In genomic region chr12:85150321-85151001, GRCm38 (mm10) we compare ENCODE assay signal across 8 mouse cellular contexts. TPM values are rescaled to one million over a fixed set of nuclear protein-coding genes. Genes with fewer than 3 reads are reported as not detected.
A peak's percentile ranks its signal among the peaks of the same experiment; 100 is the strongest.
DNase-seq lines count a peak whose midpoint lies in the region; ATAC-seq and TF ChIP-seq lines count a peak whose summit lies in the region.

No protein-coding gene starts in this region.

- no peak for TF ChIP-seq CTCF in kidney, postnatal 0 days (IDR thresholded peaks at IDR 0.05; ENCODE audit: low read depth)

- 0 out of 2 replicates have a peak overlapping the region, but pooled peaks have one; percentile 9 for H3K4me3 ChIP-seq in kidney, postnatal 0 days (replicated peaks; ENCODE audit: low read depth, low read length)
- H3K4me3 ChIP-seq in embryonic facial prominence, embryonic 15.5 days (replicated peaks) = peak overlapping the region; percentile 21
- peak overlapping the region; percentile 38 for H3K4me3 ChIP-seq in limb, embryonic 10.5 days
- H3K4me3 ChIP-seq in neural tube, embryonic 14.5 days (ENCODE audit: low read depth, low read length) = peak overlapping the region; percentile 49

- peak overlapping the region; percentile 46 for H3K4me2 ChIP-seq in kidney, postnatal 0 days (ENCODE audit: low read length)
- H3K4me2 ChIP-seq in embryonic facial prominence, embryonic 15.5 days (replicated peaks) = peak overlapping the region; percentile 24
- H3K4me2 ChIP-seq in neural tube, embryonic 14.5 days (ENCODE audit: low read depth, low read length) = peak overlapping the region; percentile 59

- H3K36me3 ChIP-seq in kidney, postnatal 0 days (ENCODE audit: insufficient read depth, low read length) = no peaks in the 10 kb centered on the region
- H3K36me3 ChIP-seq in embryonic facial prominence, embryonic 15.5 days = no peaks in the 10 kb centered on the region
- H3K36me3 ChIP-seq in limb, embryonic 10.5 days = no peaks in the 10 kb centered on the region
- no peaks in the 10 kb centered on the region for H3K36me3 ChIP-seq in neural tube, embryonic 14.5 days (ENCODE audit: control insufficient read depth, insufficient read depth, low read length)

- ATAC-seq in kidney, postnatal 0 days (replicated peaks; ENCODE audit: low FRiP score, low read depth) = 0 out of 2 replicates have a peak, but pooled peaks have one; percentile 11
- ATAC-seq in embryonic facial prominence, embryonic 15.5 days (ENCODE audit: insufficient number of reproducible peaks, low FRiP score, low TSS enrichment, low read depth) = no peak
- ATAC-seq in neural tube, embryonic 14.5 days (ENCODE audit: low read depth) = no peak

- peaks cover 7% of the 10 kb centered on the region; the same call in 1 of the 2 replicates for H3K4me1 ChIP-seq in kidney, postnatal 0 days (replicated peaks; ENCODE audit: insufficient read depth, low read length)
- peaks cover 23% of the 10 kb centered on the region for H3K4me1 ChIP-seq in embryonic facial prominence, embryonic 15.5 days
- peaks cover 28% of the 10 kb centered on the region for H3K4me1 ChIP-seq in limb, embryonic 10.5 days
- H3K4me1 ChIP-seq in neural tube, embryonic 14.5 days (ENCODE audit: control insufficient read depth, insufficient read depth, low read length) = 0 out of 2 replicates have a peak, but pooled peaks cover 2% of the 10 kb centered on the region

- no peak overlapping the region for H3K27ac ChIP-seq in kidney, postnatal 0 days
- no peak overlapping the region for H3K27ac ChIP-seq in embryonic facial prominence, embryonic 15.5 days (replicated peaks)
- H3K27ac ChIP-seq in limb, embryonic 10.5 days = 0 out of 2 replicates have a peak overlapping the region, but pooled peaks have one; percentile 28
- H3K27ac ChIP-seq in neural tube, embryonic 14.5 days (ENCODE audit: low read depth, low read length) = peak overlapping the region; percentile 48

- no peaks in the 10 kb centered on the region for H3K9me3 ChIP-seq in kidney, postnatal 0 days (replicated peaks; ENCODE audit: low read length)
- no peaks in the 10 kb centered on the region for H3K9me3 ChIP-seq in embryonic facial prominence, embryonic 15.5 days (replicated peaks)
- H3K9me3 ChIP-seq in limb, embryonic 10.5 days (replicated peaks) = no peaks in the 10 kb centered on the region
- no peaks in the 10 kb centered on the region for H3K9me3 ChIP-seq in neural tube, embryonic 14.5 days (ENCODE audit: control insufficient read depth, low read length)

- peaks cover 6% of the 10 kb centered on the region for H3K27me3 ChIP-seq in kidney, postnatal 0 days (ENCODE audit: insufficient read depth, low read length)
- H3K27me3 ChIP-seq in embryonic facial prominence, embryonic 15.5 days = peaks cover 26% of the 10 kb centered on the region
- peaks cover 47% of the 10 kb centered on the region for H3K27me3 ChIP-seq in limb, embryonic 10.5 days (ENCODE audit: low read depth, poor library complexity, severe bottlenecking)
- H3K27me3 ChIP-seq in neural tube, embryonic 14.5 days (ENCODE audit: control insufficient read depth, insufficient read depth, low read length) = no peaks in the 10 kb centered on the region

- DNase-seq in kidney, postnatal 0 days (ENCODE audit: low spot score) = no peak
- DNase-seq in kidney, adult 8-10 months = no peak
- no peak for DNase-seq in limb, embryonic 10.5 days (ENCODE audit: low spot score)
- DNase-seq in B cell, adult 2 months = no peak
- DNase-seq in spleen, postnatal 4 days (ENCODE audit: low spot score in 2 of 2) = no peak
- no peak for DNase-seq in frontal cortex, postnatal 25 days (ENCODE audit: low spot score in 2 of 2)

- 14% methylated on average over 20 of the region's 20 CpGs for WGBS in kidney, postnatal 0 days
- WGBS in embryonic facial prominence, embryonic 15.5 days = 12% methylated on average over 20 of the region's 20 CpGs
- WGBS in limb, embryonic 10.5 days = 7% methylated on average over 20 of the region's 20 CpGs
- WGBS in neural tube, embryonic 14.5 days = 7% methylated on average over 20 of the region's 20 CpGs

- no peak overlapping the region for H3K9ac ChIP-seq in kidney, postnatal 0 days (ENCODE audit: low read depth, low read length)
- no peak overlapping the region for H3K9ac ChIP-seq in embryonic facial prominence, embryonic 15.5 days
- H3K9ac ChIP-seq in neural tube, embryonic 14.5 days (replicated peaks; ENCODE audit: low read depth, low read length) = peak overlapping the region; percentile 77

RNA-seq across cellular contexts. Expression of gene Rps6kl1, which starts 0.6 kb away (rescaled TPM):
- polyA plus RNA-seq in kidney, postnatal 0 days (2015; fragmentation: Nextera tagmentation; extraction: Ambion mirVana) = 0.87 and 1.1 TPM in 2 replicates
- polyA plus RNA-seq in embryonic facial prominence, embryonic 15.5 days (2015; fragmentation: Nextera tagmentation; extraction: Ambion mirVana) = 0.69 and 1.1 TPM in 2 replicates
- 0.39 and 0.45 TPM in 2 replicates for polyA plus RNA-seq in limb, embryonic 10.5 days (2016; fragmentation: Nextera tagmentation; extraction: Ambion mirVana)
- 22.1 and 28.3 TPM in 2 replicates for polyA plus RNA-seq in neural tube, embryonic 14.5 days (2014; fragmentation: Nextera tagmentation; extraction: Ambion mirVana)

RNA-seq across cellular contexts. Expression of gene Pgf, which starts 27.1 kb away (rescaled TPM):
- polyA plus RNA-seq in kidney, postnatal 0 days (2015; fragmentation: Nextera tagmentation; extraction: Ambion mirVana) = 5.6 and 6.1 TPM in 2 replicates
- polyA plus RNA-seq in embryonic facial prominence, embryonic 15.5 days (2015; fragmentation: Nextera tagmentation; extraction: Ambion mirVana) = 15.3 and 15.9 TPM in 2 replicates
- 6.9 and 9.6 TPM in 2 replicates for polyA plus RNA-seq in limb, embryonic 10.5 days (2016; fragmentation: Nextera tagmentation; extraction: Ambion mirVana)
- polyA plus RNA-seq in neural tube, embryonic 14.5 days (2014; fragmentation: Nextera tagmentation; extraction: Ambion mirVana) = 7.9 and 8.9 TPM in 2 replicates

RNA-seq across cellular contexts. Expression of gene Dlst, which starts 39.8 kb away (rescaled TPM):
- 123 and 131 TPM in 2 replicates for polyA plus RNA-seq in kidney, postnatal 0 days (2015; fragmentation: Nextera tagmentation; extraction: Ambion mirVana)
- 105 and 106 TPM in 2 replicates for polyA plus RNA-seq in embryonic facial prominence, embryonic 15.5 days (2015; fragmentation: Nextera tagmentation; extraction: Ambion mirVana)
- polyA plus RNA-seq in limb, embryonic 10.5 days (2016; fragmentation: Nextera tagmentation; extraction: Ambion mirVana) = 116 and 123 TPM in 2 replicates
- polyA plus RNA-seq in neural tube, embryonic 14.5 days (2014; fragmentation: Nextera tagmentation; extraction: Ambion mirVana) = 103 and 121 TPM in 2 replicates

RNA-seq across cellular contexts. Expression of gene Prox2, which starts 39.9 kb away (rescaled TPM):
- 3.0 and 3.3 TPM in 2 replicates for polyA plus RNA-seq in kidney, postnatal 0 days (2015; fragmentation: Nextera tagmentation; extraction: Ambion mirVana)
- 3.1 and 4.0 TPM in 2 replicates for polyA plus RNA-seq in embryonic facial prominence, embryonic 15.5 days (2015; fragmentation: Nextera tagmentation; extraction: Ambion mirVana)
- 2.4 and 2.7 TPM in 2 replicates for polyA plus RNA-seq in limb, embryonic 10.5 days (2016; fragmentation: Nextera tagmentation; extraction: Ambion mirVana)
- 1.0 and 1.9 TPM in 2 replicates for polyA plus RNA-seq in neural tube, embryonic 14.5 days (2014; fragmentation: Nextera tagmentation; extraction: Ambion mirVana)

Comparison
In these comparisons a context has a peak if more than half of its experiments do, and no peak if none do; other contexts are left out.
1. H3K27ac ChIP-seq: peak in limb, embryonic 10.5 days (single experiment) and neural tube, embryonic 14.5 days (single experiment); none in kidney, postnatal 0 days (single experiment) and embryonic facial prominence, embryonic 15.5 days (single experiment).
2. RNA of gene Rps6kl1, which starts 0.6 kb away (polyA plus RNA-seq): 22.1 to 28.3 TPM in neural tube, embryonic 14.5 days; 0.87 to 1.1 TPM in kidney, postnatal 0 days, 0.69 to 1.1 TPM in embryonic facial prominence, embryonic 15.5 days and 0.39 to 0.45 TPM in limb, embryonic 10.5 days; every median in the first group is over 10 times any median in the second.
3. Peak in every context shown above with its lines, with median percentiles within 50 percentile points of each other: H3K4me2 ChIP-seq and H3K4me3 ChIP-seq.